Mouse (Mus musculus): Measurements from ENCODE around the gene Mark4.

DNA sequence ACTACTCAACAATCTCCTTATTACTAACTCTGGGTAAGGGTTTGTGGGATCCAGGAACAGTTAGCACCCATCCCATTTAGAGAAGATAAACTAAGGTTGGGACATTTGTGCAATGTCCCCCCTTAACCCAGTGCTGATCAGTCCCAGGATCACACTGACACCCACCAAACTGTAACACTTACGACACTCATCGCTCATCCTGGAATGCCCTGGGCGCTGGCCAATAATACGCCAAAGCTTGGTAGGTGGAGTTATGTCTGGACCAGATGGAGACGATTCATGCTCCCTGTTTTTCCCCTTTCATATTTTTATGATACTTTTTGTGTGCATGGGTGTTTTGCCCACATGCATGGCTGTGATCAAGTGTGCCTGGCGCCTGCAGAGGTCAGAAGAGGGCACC lies 28.2 kb downstream of the Mark4 start:
- TF ChIP-seq CTCF (IDR thresholded peaks at IDR 0.05; ENCODE audit: low read depth) (no peak), EP300 (IDR thresholded peaks at IDR 0.05; ENCODE audit: low read depth) (no peak)
